Mouse (Mus musculus) retina, embryonic 14.5 days (tissue): ENCODE results near the gene Tmem265.

Source experiments
- DNase-seq: peaks from one replicate; pipeline ENCODE4 v3.0.0-alpha.2; 2015; ENCODE audit warnings: low spot score

Gene Tmem265

GRCm38 (mm10) chr7:127588011-127588871, 27.1 kb downstream of the Tmem265 start, which contains the start of the genes Ccdc189 and Rnf40:
TSS of gene Ccdc189 (minus strand) at chr7:127588595.
TSS of gene Rnf40 (plus strand) at chr7:127588767.
- peak; percentile 98 for DNase-seq

GRCm38 (mm10) chr7:127588901-127589300, 27.7 kb downstream of the Tmem265 start:
- DNase-seq: no peak

GRCm38 (mm10) chr7:127589637-127590036, 28.4 kb downstream of the Tmem265 start:
- DNase-seq: no peak

- no peak for DNase-seq
Observed at GRCm38 (mm10) chr7:127591108-127591507, 29.9 kb downstream of the Tmem265 start.

GRCm38 (mm10) chr7:127592575-127592974, 31.4 kb downstream of the Tmem265 start:
- no peak for DNase-seq

GRCm38 (mm10) chr7:127596747-127597146, 35.6 kb downstream of the Tmem265 start:
- no peak for DNase-seq

GRCm38 (mm10) chr7:127600612-127601011, 39.4 kb downstream of the Tmem265 start:
- DNase-seq: no peak

GRCm38 (mm10) chr7:127601735-127602134, 40.5 kb downstream of the Tmem265 start:
- DNase-seq: no peak

GRCm38 (mm10) chr7:127602903-127603302, 41.7 kb downstream of the Tmem265 start:
- DNase-seq: no peak

- DNase-seq: no peak
Observed at GRCm38 (mm10) chr7:127604256-127604655, 43.1 kb downstream of the Tmem265 start.

GRCm38 (mm10) chr7:127607150-127607549, 46.0 kb downstream of the Tmem265 start:
- DNase-seq: no peak

- DNase-seq: no peak
Observed at GRCm38 (mm10) chr7:127611011-127611410, 49.8 kb downstream of the Tmem265 start.

- no peak for DNase-seq
Observed at GRCm38 (mm10) chr7:127611561-127611960, 50.4 kb downstream of the Tmem265 start.

- DNase-seq: no peak
Observed at GRCm38 (mm10) chr7:127613501-127613900, 52.3 kb downstream of the Tmem265 start.

- DNase-seq: no peak
Observed at GRCm38 (mm10) chr7:127614091-127614490, 52.9 kb downstream of the Tmem265 start.

- peak; percentile 56 for DNase-seq
Observed at GRCm38 (mm10) chr7:127614511-127614890, 53.3 kb downstream of the Tmem265 start.

GRCm38 (mm10) chr7:127614891-127615843, 54.0 kb downstream of the Tmem265 start, which contains the start of gene Zfp629:
TSS of gene Zfp629 (minus strand) at chr7:127615797.
- peak; percentile 92 for DNase-seq

- no peak for DNase-seq
Observed at GRCm38 (mm10) chr7:127616336-127616735, 55.1 kb downstream of the Tmem265 start.
